Mouse (Mus musculus) common myeloid progenitor, adult 5-6 weeks (primary cell): ENCODE data around the gene Mettl17. TPM values are rescaled to one million over a fixed set of nuclear protein-coding genes. Genes with fewer than 3 reads are reported as not detected.

Source experiments
- ATAC-seq: replicated peaks from 2 replicates; pipeline ENCODE4 v1.8.0; 2016; ENCODE audit warnings: low read depth, mild to moderate bottlenecking, moderate TSS enrichment, inconsistent platforms; ENCODE audit not compliant: poor library complexity, severe bottlenecking
- total RNA-seq: library from RNA; stranded (forward); fragments of 200-1000, 187-1606 nt; gene quantifications from 2 replicates; pipeline ENCODE4 v1.2.3, GENCODE M21; 2017

Mettl17 gene
- total RNA-seq, 1 experiment from 2014 or later = 11.5 TPM

DNA sequence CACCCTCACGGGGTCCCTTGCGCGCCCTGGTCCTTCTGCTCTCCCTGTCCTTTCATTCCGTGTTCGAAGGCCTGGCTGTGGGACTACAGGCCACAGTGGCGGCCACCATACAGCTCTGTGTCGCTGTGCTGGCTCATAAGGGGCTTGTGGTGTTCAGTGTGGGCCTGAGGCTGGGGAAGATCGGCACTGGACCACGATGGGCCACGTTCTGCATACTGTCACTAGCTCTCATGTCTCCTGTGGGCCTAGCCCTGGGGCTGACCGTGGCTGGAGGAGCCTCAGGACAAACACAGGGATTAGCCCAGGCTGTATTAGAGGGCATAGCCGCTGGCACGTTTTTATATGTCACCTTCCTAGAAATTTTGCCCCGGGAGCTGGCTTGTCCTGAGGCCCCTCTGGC, 10.4 kb downstream of the Mettl17 start:
- no peak for ATAC-seq

DNA sequence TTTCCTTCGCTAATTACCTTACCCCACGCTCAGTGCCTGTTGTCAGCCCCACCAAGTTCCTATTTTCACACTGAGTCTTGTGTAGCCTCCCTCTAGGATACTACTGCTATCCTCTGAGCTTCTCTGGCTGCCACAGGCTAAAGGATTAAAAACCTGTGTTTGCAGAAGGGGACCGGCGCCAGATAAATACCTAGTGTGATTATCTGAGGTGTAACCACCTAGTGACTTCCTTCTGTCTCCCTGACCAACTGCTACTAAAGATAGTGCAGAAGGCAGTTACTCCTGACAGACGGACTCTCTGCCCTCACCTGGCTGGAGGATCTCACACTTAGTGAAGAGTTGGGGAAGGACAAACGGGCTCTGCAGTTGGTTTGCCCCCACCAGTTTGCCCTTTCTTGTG, 11.4 kb downstream of the Mettl17 start:
- ATAC-seq = no peak

DNA sequence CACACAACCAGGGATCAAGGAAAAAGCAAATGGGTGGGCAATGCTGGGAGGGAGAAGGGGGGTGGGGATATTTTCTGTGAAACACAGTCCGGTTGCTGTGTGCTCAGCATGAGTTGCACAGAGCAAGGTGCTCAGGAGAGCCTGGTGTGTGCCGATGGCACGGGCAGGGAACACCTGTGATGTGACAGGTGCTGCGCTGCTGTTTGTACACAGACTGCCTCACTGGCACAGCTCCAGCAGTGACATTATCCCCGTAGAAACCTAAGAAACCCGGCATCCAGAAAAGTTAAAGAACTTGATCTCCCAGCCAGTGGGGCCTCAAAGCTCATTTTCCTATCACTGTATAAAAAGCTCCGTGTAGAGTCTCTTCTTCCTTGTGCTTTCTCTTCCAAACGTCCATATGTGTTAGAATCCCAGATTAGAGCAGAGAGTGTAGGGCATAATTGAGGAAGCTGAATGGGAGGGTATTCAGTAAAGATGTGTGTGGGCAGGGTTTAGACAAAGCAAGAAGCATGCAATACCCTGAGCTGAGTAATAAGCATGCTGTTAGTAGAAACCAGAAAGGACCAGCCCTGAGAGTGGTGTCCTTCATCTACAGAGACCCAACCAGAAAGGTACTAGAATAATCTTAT, 12.0 kb downstream of the Mettl17 start:
- ATAC-seq = no peak

DNA sequence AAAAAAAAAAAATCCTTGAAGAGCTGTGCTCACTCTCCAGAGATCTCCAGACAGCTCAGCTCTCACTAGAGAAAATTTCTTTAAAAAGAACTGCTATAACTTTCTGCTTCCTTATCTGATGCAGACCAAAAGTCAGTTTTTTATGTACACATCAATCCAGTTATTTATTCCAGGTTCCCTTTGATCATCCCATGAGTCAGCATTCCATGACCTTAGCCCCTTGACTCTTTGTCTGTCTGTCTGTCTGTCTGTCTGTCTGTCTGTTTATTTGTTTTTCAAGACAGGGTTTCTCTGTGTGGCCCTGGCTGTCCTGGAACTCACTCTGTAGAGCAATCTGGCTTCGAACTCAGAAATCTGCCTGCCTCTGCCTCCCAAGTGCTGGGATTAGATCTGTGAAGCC, 14.7 kb downstream of the Mettl17 start:
- no peak for ATAC-seq

DNA sequence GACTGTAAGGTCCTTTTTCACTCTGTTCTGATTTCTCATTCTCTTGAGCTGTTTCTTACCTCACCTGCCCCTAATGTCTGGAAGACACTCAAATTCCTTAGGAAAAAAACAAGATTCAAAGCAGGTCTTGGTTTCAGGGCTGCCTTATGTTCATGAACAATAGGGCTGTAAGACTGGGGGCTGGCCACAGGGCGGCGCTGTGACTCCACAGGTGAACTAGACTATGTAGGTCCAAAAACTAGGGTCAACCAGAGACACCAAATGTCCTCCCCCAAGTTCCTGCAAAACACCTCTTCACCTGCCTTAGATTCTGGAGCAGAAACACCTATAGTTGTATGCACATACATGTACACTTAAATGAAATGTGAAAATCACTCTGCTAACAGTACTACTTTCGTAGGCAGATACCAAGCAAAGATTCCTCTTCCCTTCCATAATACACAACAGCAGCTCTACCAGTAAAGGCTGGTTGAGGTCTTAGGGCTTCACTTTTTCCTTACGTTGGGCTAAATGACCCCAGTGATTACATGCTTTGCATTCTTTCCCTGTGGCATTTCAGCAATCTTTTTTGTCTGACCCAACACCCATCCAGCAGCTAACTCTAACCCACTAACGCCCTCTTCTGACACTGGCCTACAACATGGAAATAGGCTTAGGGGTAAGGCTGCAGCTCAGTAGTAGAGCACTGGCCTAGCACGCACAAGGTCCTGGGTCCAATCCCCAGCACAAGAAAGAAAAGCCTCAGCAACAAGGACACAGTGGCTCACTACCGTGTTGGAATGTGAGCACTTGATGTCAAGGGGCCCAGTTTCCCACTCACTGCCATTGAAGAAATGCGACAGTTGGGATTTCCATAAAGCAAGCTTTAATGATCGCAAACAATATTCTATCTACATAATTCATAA, 18.4 kb downstream of the Mettl17 start:
- peak; percentile 80 for ATAC-seq

DNA sequence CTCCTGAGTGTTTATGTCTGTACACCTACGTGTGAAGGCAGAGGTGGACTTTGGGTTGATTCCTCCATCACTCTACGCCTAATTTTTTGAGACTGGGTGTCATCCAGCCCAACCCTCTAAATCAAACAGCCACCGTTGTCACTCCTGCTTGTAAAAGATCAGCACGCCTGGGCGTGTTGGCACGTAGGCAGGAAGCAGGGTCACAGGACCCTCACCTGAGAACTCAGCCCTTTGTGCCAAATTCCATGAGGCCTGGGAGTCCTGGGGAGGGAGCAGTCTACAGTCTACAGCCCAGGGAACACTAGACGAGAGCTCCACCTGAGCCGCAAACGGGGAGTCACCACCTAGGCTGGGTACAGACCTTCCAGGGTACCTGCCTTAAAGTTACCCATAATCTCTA, 19.1 kb downstream of the Mettl17 start:
- no peak for ATAC-seq

DNA sequence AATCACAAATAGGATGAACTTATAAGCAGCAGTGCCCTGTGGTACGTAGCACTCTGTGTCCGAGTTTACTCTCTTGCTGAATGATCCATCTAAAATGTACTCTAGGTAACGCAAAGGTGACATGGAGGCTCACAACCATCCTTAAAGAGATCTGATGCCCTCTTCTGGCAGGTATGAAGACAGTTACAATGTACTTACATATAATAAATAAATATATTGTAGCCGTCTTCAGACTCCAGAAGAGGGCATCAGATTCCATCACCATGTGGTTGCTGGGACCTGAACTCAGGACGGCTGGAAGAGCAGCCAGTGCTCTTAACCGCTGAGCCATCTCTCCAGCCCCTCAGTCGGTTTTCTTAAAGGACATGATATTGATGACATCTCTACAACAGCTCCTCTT, 20.1 kb downstream of the Mettl17 start:
- ATAC-seq = no peak

DNA sequence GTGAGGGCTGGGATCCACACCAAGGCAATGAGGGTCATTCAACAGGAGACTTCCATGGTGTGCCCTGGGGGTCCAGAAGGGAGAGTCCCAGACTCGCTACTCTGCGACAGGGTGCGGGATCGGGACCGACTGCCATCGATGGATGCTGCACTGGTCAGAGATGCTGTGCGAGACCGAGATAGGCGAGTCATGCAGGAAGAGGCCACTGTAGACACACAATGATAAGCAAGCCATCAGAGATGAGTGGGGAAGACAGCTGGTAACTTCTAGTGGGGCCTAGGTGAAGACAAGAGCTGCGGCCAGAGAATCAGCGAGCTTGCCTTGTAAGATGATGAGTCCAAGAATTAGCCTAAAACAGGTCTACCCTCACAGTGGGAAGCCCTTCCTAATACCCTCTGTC, 21.5 kb downstream of the Mettl17 start:
- peak; percentile 42; the same call in 1 of the 2 replicates for ATAC-seq

DNA sequence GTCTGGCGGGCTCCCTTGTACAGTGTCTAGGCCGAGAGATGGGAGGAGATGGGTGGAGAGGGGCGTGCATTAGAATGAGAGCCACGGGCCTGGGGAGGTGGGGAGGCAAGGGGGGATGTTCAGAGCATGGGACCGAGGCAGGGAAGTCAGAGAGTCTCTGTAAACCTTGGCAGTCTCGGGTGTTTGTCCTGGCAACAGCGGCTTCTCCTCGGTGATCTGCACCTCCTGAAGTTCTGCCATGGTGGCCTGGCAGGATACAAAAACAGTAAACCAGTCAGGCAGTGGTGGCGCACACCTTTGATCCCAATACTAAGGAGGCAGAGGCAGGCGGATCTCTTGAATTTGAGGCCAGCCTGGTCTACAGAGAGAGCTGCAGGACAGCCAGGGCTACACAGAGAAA, 26.7 kb downstream of the Mettl17 start:
- ATAC-seq = no peak

DNA sequence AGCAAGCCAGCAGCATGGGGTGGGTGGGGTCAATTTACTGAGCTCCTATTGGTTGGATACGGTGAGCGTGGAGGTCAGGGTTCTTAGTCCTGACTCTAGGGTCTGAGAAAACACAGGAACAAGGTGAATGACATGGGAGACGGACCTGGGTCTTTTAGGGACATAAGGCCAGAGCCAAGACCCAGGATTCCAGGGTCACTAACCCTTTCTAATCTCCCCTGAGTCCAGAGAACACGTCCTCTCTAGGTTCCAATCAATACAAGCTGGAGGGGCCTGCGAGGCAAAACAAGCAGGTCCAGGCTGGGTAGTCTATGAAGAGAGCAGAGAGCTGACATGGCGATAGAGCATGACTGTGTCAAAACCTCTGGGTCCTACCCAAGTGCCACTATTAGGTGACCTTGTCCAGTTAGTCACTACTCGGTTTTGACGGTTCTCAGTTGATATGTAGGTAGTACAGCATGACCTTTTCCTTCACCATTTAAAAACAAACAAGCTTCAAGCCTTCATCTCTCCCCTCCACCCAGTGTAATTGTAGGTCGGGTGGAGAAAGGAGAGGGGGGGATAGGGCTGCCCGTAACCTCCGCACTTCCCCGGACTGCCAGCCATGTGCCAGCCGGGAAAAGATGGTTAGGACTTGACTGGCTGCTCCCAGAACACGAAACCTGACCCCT, 27.9 kb downstream of the Mettl17 start:
- ATAC-seq = no peak

DNA sequence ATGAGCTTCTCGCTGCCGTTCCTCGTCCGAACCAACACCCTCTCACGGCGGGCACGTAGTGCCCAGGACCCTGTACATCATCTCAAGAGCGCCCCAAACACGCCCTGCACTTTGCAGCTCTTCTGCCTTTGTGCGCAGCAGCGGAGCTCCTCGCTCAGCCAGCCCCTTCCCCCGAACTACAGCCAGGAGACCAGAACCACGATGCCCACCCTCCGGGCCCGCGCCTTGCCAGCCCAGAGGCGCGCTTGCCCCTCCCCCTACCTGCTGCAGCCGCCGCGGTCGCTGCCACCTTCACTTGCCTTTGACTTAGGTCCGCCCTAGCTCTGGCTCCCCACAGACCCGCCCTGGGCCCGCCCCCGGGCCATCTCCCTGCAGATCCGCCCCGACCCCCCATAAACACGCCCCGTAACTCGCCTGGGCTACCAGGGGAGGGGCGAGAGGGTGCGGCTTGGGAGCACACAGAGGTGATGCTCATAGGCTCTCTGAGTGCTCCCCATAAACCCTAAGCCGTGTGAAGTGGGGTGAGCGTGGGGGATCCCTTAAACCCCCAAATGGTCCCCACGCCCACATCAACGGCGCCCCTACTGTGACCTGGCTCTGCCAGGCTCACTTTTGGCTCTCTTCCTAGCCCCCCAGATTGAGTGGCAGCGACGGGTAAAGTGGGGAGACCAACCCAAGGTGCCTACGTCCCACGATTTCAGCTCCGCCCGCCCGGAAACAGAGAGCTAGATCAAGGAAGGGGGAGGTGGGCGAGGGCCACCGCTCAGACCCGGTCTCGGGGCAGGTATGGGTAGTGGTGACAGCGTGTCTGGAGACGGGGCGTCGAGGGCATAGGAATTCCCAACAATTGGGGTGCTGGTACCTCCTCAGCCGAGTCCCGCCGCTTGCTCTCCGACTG, 28.7 kb downstream of the Mettl17 start:
- peak; percentile 79 for ATAC-seq

DNA sequence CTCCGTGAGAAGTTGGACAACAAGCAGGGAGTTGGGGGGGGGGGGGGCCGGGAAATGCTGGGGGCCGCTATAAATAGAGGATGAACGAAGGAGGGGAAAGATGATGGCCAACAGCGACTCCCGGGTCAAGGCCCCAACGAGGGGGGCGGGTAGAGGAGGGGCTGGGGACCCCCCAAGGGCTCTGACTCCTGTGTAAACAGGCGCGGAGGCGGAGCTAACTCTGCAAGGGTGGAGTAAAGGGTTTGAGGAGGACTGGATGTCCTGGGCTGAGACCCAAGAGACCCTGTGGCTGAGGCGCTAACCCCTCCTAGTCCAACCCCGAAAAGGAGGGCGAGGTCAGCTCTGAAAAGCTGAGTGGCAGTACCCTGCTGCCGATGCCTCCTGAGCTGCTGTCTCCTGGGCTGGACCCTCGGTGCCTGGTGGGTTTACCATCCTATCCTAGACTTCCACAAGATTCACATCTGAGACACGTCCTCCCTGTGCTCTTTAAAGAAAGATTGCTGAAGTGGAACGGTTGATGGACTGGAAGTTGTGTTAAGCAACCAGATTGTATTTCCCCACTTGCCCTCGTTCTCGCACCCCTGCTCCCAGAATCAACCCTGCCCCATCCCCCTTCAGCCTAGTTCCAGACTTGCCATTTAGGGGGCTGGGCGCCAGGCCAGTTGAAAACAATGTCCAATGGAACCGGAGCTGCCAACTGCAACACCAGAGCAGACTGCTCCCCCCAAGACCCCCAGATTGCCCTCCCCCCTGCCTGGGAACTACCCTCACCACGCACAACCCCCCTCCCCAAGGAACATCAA, 29.5 kb downstream of the Mettl17 start, which contains the start of gene Ndrg2:
TSS of gene Ndrg2 (minus strand) at position 199 of the 803 bp plus-strand sequence.
- ATAC-seq = 0 out of 2 replicates have a peak, but pooled peaks have one; percentile 23

DNA sequence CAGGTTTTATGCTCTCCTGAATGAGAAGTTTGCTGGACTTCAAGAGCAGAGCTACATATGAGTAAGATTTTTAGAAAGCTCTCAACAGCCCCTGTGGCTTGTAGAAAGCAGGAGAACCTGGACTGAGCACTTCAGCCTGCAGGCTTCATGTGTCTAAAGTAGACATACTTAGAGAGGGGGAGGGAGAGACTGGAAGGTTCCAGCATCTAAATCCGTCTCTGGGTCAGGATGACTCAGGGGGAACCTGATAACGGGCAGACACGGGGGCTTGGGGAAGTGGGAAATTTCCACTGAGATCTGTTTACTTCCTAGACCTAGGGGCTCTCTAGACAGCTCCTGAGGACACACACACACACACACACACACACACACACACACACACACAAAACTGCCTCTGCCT, 30.4 kb downstream of the Mettl17 start:
- ATAC-seq = peak; percentile 13; the same call in 1 of the 2 replicates

DNA sequence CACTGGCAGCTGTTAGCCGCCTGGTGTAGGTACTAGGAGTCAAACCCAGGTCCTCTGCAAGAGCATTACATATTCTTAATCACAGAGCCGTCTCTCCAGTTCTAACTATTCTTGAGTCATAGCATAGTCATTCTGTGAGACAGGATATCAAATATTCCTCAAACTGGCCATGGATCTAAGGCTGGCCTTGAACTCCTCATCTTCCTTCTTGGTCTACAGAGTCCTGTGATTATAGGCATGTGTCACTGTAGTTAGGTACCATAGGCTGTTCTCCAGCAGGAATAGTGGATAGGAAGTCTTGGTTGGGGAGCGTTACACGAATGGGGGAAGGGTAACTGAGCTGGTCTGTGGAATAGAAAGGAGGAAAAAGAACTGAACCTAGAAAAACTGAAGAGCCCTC, 31.9 kb downstream of the Mettl17 start:
- no peak for ATAC-seq

DNA sequence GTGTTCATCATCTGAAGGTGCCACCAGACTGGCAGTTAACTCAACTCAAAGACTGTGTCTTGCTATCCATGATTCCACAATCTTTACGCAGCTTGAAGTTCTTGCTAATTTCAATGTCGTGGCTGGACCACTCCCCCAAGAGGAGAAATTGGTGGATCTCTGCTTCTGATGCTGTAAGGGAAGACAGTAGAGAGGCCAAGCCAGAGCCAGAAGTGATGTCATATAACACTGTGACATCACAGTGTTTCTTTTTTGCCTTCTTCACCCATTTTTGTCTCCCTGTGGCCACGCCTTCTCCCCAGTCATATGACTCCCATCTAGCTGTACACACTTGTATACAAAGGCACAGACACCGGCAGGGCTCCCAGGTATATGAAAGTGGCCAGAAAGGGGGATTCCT, 33.5 kb downstream of the Mettl17 start, which contains the start of gene Tppp2:
TSS of gene Tppp2 (plus strand) at position 301 of the 400 bp plus-strand sequence.
- no peak for ATAC-seq

DNA sequence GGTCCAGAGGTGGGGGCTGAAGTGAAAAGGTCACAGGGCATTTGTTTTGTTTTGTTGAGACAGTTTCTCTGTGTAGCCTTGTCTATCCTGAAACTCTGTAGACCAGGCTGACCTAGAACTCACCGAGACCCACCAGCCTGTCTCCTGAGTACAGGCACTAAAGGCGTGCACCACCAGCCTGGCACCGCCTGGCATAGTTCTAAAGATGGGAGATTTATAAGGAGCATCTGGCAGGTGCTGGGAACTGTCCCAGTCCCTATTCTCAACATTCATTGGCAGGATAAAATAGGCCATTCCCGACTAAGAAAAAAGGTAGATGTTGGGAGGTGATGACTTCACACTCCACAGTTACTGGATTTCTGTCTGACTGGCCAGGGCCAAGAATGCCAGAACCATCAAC, 34.3 kb downstream of the Mettl17 start:
- ATAC-seq = no peak

DNA sequence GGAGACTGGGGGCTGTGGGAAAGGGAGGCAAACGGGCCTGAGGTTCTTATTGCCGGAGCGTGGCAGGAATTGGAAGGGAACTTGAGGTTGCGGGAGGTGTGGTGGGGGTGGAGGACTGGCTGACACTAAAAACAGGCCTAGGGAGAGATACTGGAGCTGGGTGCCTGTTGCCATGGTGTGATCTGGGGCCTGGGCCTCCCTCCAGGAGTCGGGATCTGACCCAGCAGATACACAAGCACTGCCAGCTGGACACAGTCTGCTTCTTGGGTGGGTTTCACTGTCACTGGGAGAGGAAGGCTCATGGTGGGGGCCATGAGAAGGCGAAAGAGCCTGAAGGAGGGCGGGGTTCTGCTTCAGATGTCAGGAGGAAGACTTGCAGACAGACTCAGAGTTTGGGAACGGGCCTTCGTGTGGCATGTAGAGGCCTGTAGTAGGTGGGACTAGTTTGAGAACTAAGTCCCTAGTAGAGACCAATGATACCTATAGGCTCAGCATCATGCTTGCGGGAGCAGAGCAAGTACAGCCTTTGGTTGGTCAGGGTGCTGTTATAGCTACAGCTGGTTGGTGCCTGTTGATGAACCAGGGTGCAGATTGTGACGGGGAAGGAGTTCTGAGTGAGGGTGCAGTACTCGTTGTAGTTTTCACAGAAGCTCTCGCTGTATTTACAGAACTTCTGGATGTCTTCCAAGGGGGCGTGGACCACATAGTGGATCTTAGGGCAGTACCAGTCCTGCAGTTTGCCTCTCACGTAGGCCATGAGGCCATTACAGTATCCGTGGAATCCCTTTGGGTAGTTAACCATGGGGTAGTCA, 37.3 kb downstream of the Mettl17 start:
- no peak for ATAC-seq

DNA sequence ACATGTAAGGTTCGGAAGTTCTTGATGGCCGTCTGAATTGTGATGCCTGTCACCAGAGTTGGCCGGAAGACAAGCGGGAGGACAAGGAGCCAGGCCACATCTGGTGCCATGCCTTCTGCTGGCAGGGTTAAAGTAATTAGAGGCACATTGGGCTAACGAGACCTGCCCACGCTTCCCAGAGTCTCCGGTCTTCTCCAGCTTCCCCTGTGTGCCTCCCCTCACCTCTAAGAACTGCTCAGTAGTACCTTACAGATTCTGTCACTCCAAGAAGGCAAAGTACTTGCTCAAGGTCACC, 37.9 kb downstream of the Mettl17 start, which contains the start of gene Rnase13:
TSS of gene Rnase13 (minus strand) at position 203 of the 295 bp plus-strand sequence.
- ATAC-seq = no peak
